ENCODE assay signal across 16 mouse cellular contexts in the genomic region with DNA sequence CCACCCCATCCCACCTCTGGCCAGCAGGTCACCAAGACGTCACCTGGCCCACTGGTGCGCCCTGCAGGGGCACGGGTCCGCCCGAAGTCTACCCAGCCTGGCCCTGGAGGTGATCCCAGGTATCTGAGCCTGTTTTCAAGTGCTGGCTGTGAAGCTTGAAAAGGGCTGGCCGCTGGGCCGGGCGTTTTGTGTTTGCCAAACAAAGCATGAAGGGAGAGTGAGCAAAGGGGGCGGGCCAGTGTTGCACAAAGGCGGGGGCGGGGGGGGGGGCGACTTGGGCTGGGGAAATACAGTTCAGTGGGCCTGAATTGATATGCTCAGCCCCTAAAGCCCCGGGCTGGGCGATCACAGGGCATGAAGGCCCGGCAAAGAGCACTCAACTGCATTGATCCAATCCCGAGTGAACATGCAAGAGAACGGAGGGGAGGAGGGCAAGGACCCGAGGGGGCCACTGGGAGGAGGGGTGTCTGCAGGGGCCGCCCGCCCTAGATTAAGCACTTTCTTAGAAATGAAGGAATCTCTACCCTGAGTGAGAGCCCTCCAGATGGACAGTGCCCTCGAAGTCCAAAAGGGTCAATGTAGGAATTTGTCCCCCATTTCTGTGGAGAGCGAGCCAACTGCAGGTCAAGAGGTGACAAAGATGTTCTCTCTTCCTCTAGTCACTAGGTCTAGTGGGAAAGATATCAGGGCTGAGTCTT.
DNase-seq lines count a peak whose midpoint lies in the region; ATAC-seq lines count a peak whose summit lies in the region.
"Had no signal": no experiment of that assay in that cellular context is flagged by ENCODE, and none has a peak within 500 bp of the region (broad histone marks: within the 10 kb centered on the region; RNA-seq: fewer than 3 reads in every experiment).

No protein-coding gene starts in this region.

- 30% methylated on average over 22 of the region's 22 CpGs for WGBS in embryonic facial prominence, embryonic 10.5 days
- 15% methylated on average over 21 of the region's 22 CpGs for WGBS in hindbrain, embryonic 14.5 days
- WGBS in neural tube, embryonic 13.5 days = 22% methylated on average over 22 of the region's 22 CpGs

- no peak overlapping the region for H3K9ac ChIP-seq in hindbrain, embryonic 14.5 days
- no peak overlapping the region for H3K9ac ChIP-seq in neural tube, embryonic 13.5 days
- H3K9ac ChIP-seq: embryonic facial prominence, embryonic 15.5 days; liver, embryonic 13.5 days had no signal

- DNase-seq in kidney, postnatal 25 days = peak; percentile 1 to 33
- DNase-seq in kidney, postnatal 10 days = no peak
- DNase-seq in embryonic facial prominence, embryonic 10.5 days (ENCODE audit: low spot score) = peak; percentile 43
- no peak for DNase-seq in hindbrain, embryonic 14.5 days (ENCODE audit: low spot score)
- DNase-seq in ovary, postnatal 14 days (ENCODE audit: low spot score) = no peak
- DNase-seq in adrenal gland, adult 18-20 months (ENCODE audit: low spot score in 2 of 2) = no peak
- DNase-seq: gastrocnemius, adult 2 months; heart, postnatal 10 days; liver, embryonic 13.5 days; right cerebral cortex, postnatal 25 days; thymus, adult 2 months had no signal

- peak overlapping the region; percentile 15; the same call in 1 of the 2 replicates for H3K4me2 ChIP-seq in hindbrain, embryonic 14.5 days (replicated peaks)
- H3K4me2 ChIP-seq in neural tube, embryonic 13.5 days = peak overlapping the region; percentile 31
- H3K4me2 ChIP-seq: embryonic facial prominence, embryonic 15.5 days; liver, embryonic 13.5 days had no signal

- no peak overlapping the region; the same call in 1 of the 2 replicates for H3K27ac ChIP-seq in embryonic facial prominence, embryonic 10.5 days (replicated peaks)
- no peak overlapping the region for H3K27ac ChIP-seq in hindbrain, embryonic 14.5 days
- no peak overlapping the region for H3K27ac ChIP-seq in neural tube, embryonic 13.5 days (replicated peaks)
- H3K27ac ChIP-seq: embryonic facial prominence, embryonic 15.5 days; gastrocnemius, adult 2 months; layer of hippocampus, adult 2 months; liver, embryonic 13.5 days had no signal

- H3K27me3 ChIP-seq in embryonic facial prominence, embryonic 10.5 days (replicated peaks; ENCODE audit: low read depth, poor library complexity, severe bottlenecking) = peaks cover 8% of the 10 kb centered on the region; the same call in 1 of the 2 replicates
- no peaks in the 10 kb centered on the region for H3K27me3 ChIP-seq in hindbrain, embryonic 14.5 days (ENCODE audit: control insufficient read depth, insufficient read depth, low read length)
- H3K27me3 ChIP-seq in neural tube, embryonic 13.5 days = no peaks in the 10 kb centered on the region
- H3K27me3 ChIP-seq: CH12.LX; embryonic facial prominence, embryonic 15.5 days; liver, embryonic 13.5 days had no signal

- peak overlapping the region; percentile 18; the same call in 1 of the 2 replicates for H3K4me3 ChIP-seq in embryonic facial prominence, embryonic 10.5 days
- H3K4me3 ChIP-seq in hindbrain, embryonic 14.5 days (replicated peaks; ENCODE audit: low read length) = no peak overlapping the region
- H3K4me3 ChIP-seq in neural tube, embryonic 13.5 days = no peak overlapping the region
- H3K4me3 ChIP-seq: embryonic facial prominence, embryonic 15.5 days; gastrocnemius, adult 2 months; layer of hippocampus, adult 2 months; liver, embryonic 13.5 days had no signal

- H3K9me3 ChIP-seq in embryonic facial prominence, embryonic 10.5 days = no peaks in the 10 kb centered on the region
- no peaks in the 10 kb centered on the region for H3K9me3 ChIP-seq in hindbrain, embryonic 14.5 days (ENCODE audit: control insufficient read depth, low read length)
- H3K9me3 ChIP-seq in neural tube, embryonic 13.5 days = no peaks in the 10 kb centered on the region
- H3K9me3 ChIP-seq: embryonic facial prominence, embryonic 15.5 days; liver, embryonic 13.5 days had no signal

- ATAC-seq in hindbrain, embryonic 14.5 days (ENCODE audit: low FRiP score) = peak; percentile 71
- peak; percentile 67 for ATAC-seq in neural tube, embryonic 13.5 days (ENCODE audit: low read depth)
- no peak for ATAC-seq in megakaryocyte-erythroid progenitor cell, adult 5-6 weeks (replicated peaks; ENCODE audit: low FRiP score, low TSS enrichment, poor library complexity, severe bottlenecking)

- H3K4me1 ChIP-seq in embryonic facial prominence, embryonic 10.5 days = no peaks in the 10 kb centered on the region
- no peaks in the 10 kb centered on the region for H3K4me1 ChIP-seq in hindbrain, embryonic 14.5 days (replicated peaks; ENCODE audit: control insufficient read depth, insufficient read depth, low read length)
- H3K4me1 ChIP-seq in neural tube, embryonic 13.5 days (replicated peaks) = no peaks in the 10 kb centered on the region
- H3K4me1 ChIP-seq: embryonic facial prominence, embryonic 15.5 days; liver, embryonic 13.5 days had no signal

- no peaks in the 10 kb centered on the region for H3K36me3 ChIP-seq in embryonic facial prominence, embryonic 10.5 days (replicated peaks)
- H3K36me3 ChIP-seq in hindbrain, embryonic 14.5 days (replicated peaks; ENCODE audit: control insufficient read depth, insufficient read depth) = no peaks in the 10 kb centered on the region
- no peaks in the 10 kb centered on the region for H3K36me3 ChIP-seq in neural tube, embryonic 13.5 days
- H3K36me3 ChIP-seq: embryonic facial prominence, embryonic 15.5 days; liver, embryonic 13.5 days had no signal

Comparison
In these comparisons a context has a peak if more than half of its experiments do, and no peak if none do; other contexts are left out.
1. DNase-seq: peak in kidney, postnatal 25 days (2 of 2) and embryonic facial prominence, embryonic 10.5 days (single experiment); none in kidney, postnatal 10 days (single experiment), hindbrain, embryonic 14.5 days (single experiment), ovary, postnatal 14 days (single experiment) and adrenal gland, adult 18-20 months (0 of 2).